Mouse (Mus musculus) left cerebral cortex, adult 8-10 months (tissue): ENCODE data around the gene H2afj. TPM values are rescaled to one million over a fixed set of nuclear protein-coding genes. Genes with fewer than 3 reads are reported as not detected.
"Not testable (repeated sequence)": the region's sequence is repeated elsewhere in the genome, so short reads cannot be mapped to it uniquely, and the experiment has no call there.

Source experiments
- DNase-seq, 2 experiments: peaks; one replicate each; pipeline ENCODE4 v3.0.0; 2022; ENCODE audit warnings: low spot score in 2 of 2
- total RNA-seq, 4 experiments: library from RNA; stranded (reverse); gene quantifications; 2 replicates each; pipeline ENCODE4 v1.2.4; 2022

H2afj gene
- total RNA-seq = 10 to 100 TPM; 35.3 to 52.5 (median 39.1) TPM

GRCm38 (mm10) chr6:136808014-136808417 lies at the start of gene H2afj:
TSS of gene H2afj (plus strand) at chr6:136808244.
- DNase-seq = peak; percentile 95 to 97

- no peak for DNase-seq
These were observed 44.1 kb upstream of the H2afj start for GRCm38 (mm10) chr6:136763912-136764311.

GRCm38 (mm10) chr6:136769143-136769542 lies 38.9 kb upstream of the H2afj start:
- DNase-seq = no peak

GRCm38 (mm10) chr6:136769859-136770258 lies 38.2 kb upstream of the H2afj start:
- DNase-seq = no peak

GRCm38 (mm10) chr6:136776392-136776791 lies 31.7 kb upstream of the H2afj start:
- DNase-seq = no peak

GRCm38 (mm10) chr6:136781377-136781986 lies 26.6 kb upstream of the H2afj start, which contains the start of gene Gucy2c:
TSS of gene Gucy2c (minus strand) at chr6:136781765.
- DNase-seq = no peak

GRCm38 (mm10) chr6:136782146-136782545 lies 25.9 kb upstream of the H2afj start:
- no peak for DNase-seq

GRCm38 (mm10) chr6:136782761-136783160 lies 25.3 kb upstream of the H2afj start:
- DNase-seq = no peak

- no peak for DNase-seq
These were observed 18.6 kb upstream of the H2afj start for GRCm38 (mm10) chr6:136789391-136789971.

GRCm38 (mm10) chr6:136792884-136793758 lies 14.9 kb upstream of the H2afj start:
- DNase-seq = no peak

GRCm38 (mm10) chr6:136793831-136794525 lies 14.1 kb upstream of the H2afj start:
- no peak for DNase-seq

- DNase-seq = no peak
These were observed 12.9 kb upstream of the H2afj start for GRCm38 (mm10) chr6:136795110-136795509.

GRCm38 (mm10) chr6:136795850-136796249 lies 12.2 kb upstream of the H2afj start:
- DNase-seq = no peak

- DNase-seq = not testable (repeated sequence)
These were observed 10.0 kb upstream of the H2afj start for GRCm38 (mm10) chr6:136797874-136798693.

GRCm38 (mm10) chr6:136800710-136801109 lies 7.3 kb upstream of the H2afj start:
- no peak for DNase-seq

- no peak for DNase-seq
These were observed 6.8 kb upstream of the H2afj start for GRCm38 (mm10) chr6:136801274-136801673.

- no peak for DNase-seq
These were observed 4.8 kb upstream of the H2afj start for GRCm38 (mm10) chr6:136803093-136803738.

GRCm38 (mm10) chr6:136803739-136804633 lies 4.1 kb upstream of the H2afj start, which contains the start of gene Hist4h4:
TSS of gene Hist4h4 (minus strand) at chr6:136804415.
- DNase-seq = peak; percentile 90 to 98
